Mouse (Mus musculus) right cerebral cortex, postnatal 14 days (tissue): Measurements from ENCODE around the gene 1700001P01Rik.

Experiments used
- DNase-seq: peaks from one replicate; pipeline ENCODE4 v3.0.0; 2022

The 1700001P01Rik gene

GRCm38 (mm10) chr11:97809235-97810121, 33.8 kb upstream of the 1700001P01Rik start:
- DNase-seq, result no peak

- DNase-seq, result no peak
Observed at GRCm38 (mm10) chr11:97808621-97809234, 33.0 kb upstream of the 1700001P01Rik start.

- DNase-seq, result no peak
Observed at GRCm38 (mm10) chr11:97808093-97808492, 32.4 kb upstream of the 1700001P01Rik start.

- DNase-seq, result no peak
Observed at GRCm38 (mm10) chr11:97807626-97808025, 31.9 kb upstream of the 1700001P01Rik start.

- no peak for DNase-seq
Observed at GRCm38 (mm10) chr11:97806613-97806964, 30.9 kb upstream of the 1700001P01Rik start.

GRCm38 (mm10) chr11:97805662-97806612, 30.2 kb upstream of the 1700001P01Rik start:
- no peak for DNase-seq

- no peak for DNase-seq
Observed at GRCm38 (mm10) chr11:97804841-97805661, 29.3 kb upstream of the 1700001P01Rik start.

GRCm38 (mm10) chr11:97803847-97804246, 28.1 kb upstream of the 1700001P01Rik start:
- DNase-seq, result no peak

GRCm38 (mm10) chr11:97802495-97802894, 26.8 kb upstream of the 1700001P01Rik start:
- DNase-seq, result no peak

- DNase-seq, result no peak
Observed at GRCm38 (mm10) chr11:97802194-97802470, 26.4 kb upstream of the 1700001P01Rik start.

- DNase-seq, result peak; percentile 56
Observed at GRCm38 (mm10) chr11:97801409-97802193, 25.9 kb upstream of the 1700001P01Rik start.

- DNase-seq, result no peak
Observed at GRCm38 (mm10) chr11:97800691-97801408, 25.1 kb upstream of the 1700001P01Rik start.

- DNase-seq, result peak; percentile 54
Observed at GRCm38 (mm10) chr11:97799994-97800690, 24.4 kb upstream of the 1700001P01Rik start.

- peak; percentile 85 for DNase-seq
Observed at GRCm38 (mm10) chr11:97799146-97799993, 23.7 kb upstream of the 1700001P01Rik start.

GRCm38 (mm10) chr11:97798782-97799145, 23.0 kb upstream of the 1700001P01Rik start, which contains the start of gene Lasp1:
Gene Lasp1, plus strand, starts transcription at chr11:97799000.
- peak; percentile 82 for DNase-seq

GRCm38 (mm10) chr11:97798083-97798435, 22.3 kb upstream of the 1700001P01Rik start:
- no peak for DNase-seq

- no peak for DNase-seq
Observed at GRCm38 (mm10) chr11:97797369-97798082, 21.8 kb upstream of the 1700001P01Rik start.

- DNase-seq, result peak; percentile 66
Observed at GRCm38 (mm10) chr11:97796910-97797309, 21.2 kb upstream of the 1700001P01Rik start.

- DNase-seq, result no peak
Observed at GRCm38 (mm10) chr11:97793165-97793564, 17.4 kb upstream of the 1700001P01Rik start.
